Mouse (Mus musculus): ENCODE data around the gene Rundc3b.

Gene Rundc3b

GRCm38 (mm10) chr5:8622596-8623231, at the start of gene Rundc3b:
Gene Rundc3b, minus strand, starts transcription at chr5:8622952.
- peak; percentile 88 for DNase-seq (ENCODE audit: low spot score)

- no peak for DNase-seq (ENCODE audit: low spot score)
These were observed 46.9 kb upstream of the Rundc3b start for GRCm38 (mm10) chr5:8669606-8670005.

- no peak for DNase-seq (ENCODE audit: low spot score)
These were observed 45.2 kb upstream of the Rundc3b start for GRCm38 (mm10) chr5:8667758-8668474.

- no peak for DNase-seq (ENCODE audit: low spot score)
These were observed 41.9 kb upstream of the Rundc3b start for GRCm38 (mm10) chr5:8664678-8665077.

GRCm38 (mm10) chr5:8660738-8661151, 38.0 kb upstream of the Rundc3b start:
- no peak for DNase-seq (ENCODE audit: low spot score)

GRCm38 (mm10) chr5:8659911-8660737, 37.4 kb upstream of the Rundc3b start, which contains the start of gene Abcb1a:
Gene Abcb1a, plus strand, starts transcription at chr5:8660077.
- DNase-seq (ENCODE audit: low spot score) = peak; percentile 24

GRCm38 (mm10) chr5:8652085-8652484, 29.3 kb upstream of the Rundc3b start:
- DNase-seq (ENCODE audit: low spot score) = no peak

- no peak for DNase-seq (ENCODE audit: low spot score)
These were observed 26.0 kb upstream of the Rundc3b start for GRCm38 (mm10) chr5:8648774-8649173.

GRCm38 (mm10) chr5:8648300-8648699, 25.5 kb upstream of the Rundc3b start:
- DNase-seq (ENCODE audit: low spot score) = no peak

GRCm38 (mm10) chr5:8634489-8634975, 11.8 kb upstream of the Rundc3b start:
- no peak for DNase-seq (ENCODE audit: low spot score)

GRCm38 (mm10) chr5:8632901-8633300, 10.1 kb upstream of the Rundc3b start:
- no peak for DNase-seq (ENCODE audit: low spot score)

GRCm38 (mm10) chr5:8622071-8622595, 619 bp downstream of the Rundc3b start:
- DNase-seq (ENCODE audit: low spot score) = peak; percentile 6

GRCm38 (mm10) chr5:8571118-8571517, 51.6 kb downstream of the Rundc3b start:
- no peak for DNase-seq (ENCODE audit: low spot score)

GRCm38 (mm10) chr5:8566867-8567266, 55.9 kb downstream of the Rundc3b start:
- DNase-seq (ENCODE audit: low spot score) = no peak

- DNase-seq (ENCODE audit: low spot score) = no peak
These were observed 78.2 kb downstream of the Rundc3b start for GRCm38 (mm10) chr5:8544512-8544911.

- DNase-seq (ENCODE audit: low spot score) = no peak
These were observed 80.0 kb downstream of the Rundc3b start for GRCm38 (mm10) chr5:8542631-8543207.

GRCm38 (mm10) chr5:8541120-8542117, 81.3 kb downstream of the Rundc3b start:
- no peak for DNase-seq (ENCODE audit: low spot score)

GRCm38 (mm10) chr5:8519006-8519405, 103.7 kb downstream of the Rundc3b start:
- DNase-seq (ENCODE audit: low spot score) = no peak

GRCm38 (mm10) chr5:8491778-8492177, 131.0 kb downstream of the Rundc3b start:
- no peak for DNase-seq (ENCODE audit: low spot score)

GRCm38 (mm10) chr5:8489471-8490110, 133.2 kb downstream of the Rundc3b start:
- no peak for DNase-seq (ENCODE audit: low spot score)

Data from ovary, adult 18-20 months (tissue).